Mouse (Mus musculus) limb, embryonic 14.5 days (tissue): ENCODE measurements around the gene Nppc. TPM values are rescaled to one million over a fixed set of nuclear protein-coding genes. Genes with fewer than 3 reads are reported as not detected.

Experiments
- ATAC-seq: fragments of 200-750 bp; cut with Nextera tagmentation; 2 replicates; pipeline ENCODE4 v1.8.0; 2017; ENCODE audit warnings: low read depth, moderate number of reproducible peaks, moderate TSS enrichment; ENCODE audit not compliant: low FRiP score
- DNase-seq: peaks from one replicate; pipeline ENCODE4 v3.0.0-alpha.2; 2015; ENCODE audit warnings: low spot score
- H3K27ac ChIP-seq: fragments of 300-500 bp; sonication (generic); replicated peaks from 2 replicates; pipeline ENCODE4 v1.5.1; 2014; ENCODE audit warnings: low read depth, mild to moderate bottlenecking, low read length, moderate library complexity, mixed read lengths
- H3K27me3 ChIP-seq: fragments of 300-500 bp; sonication (generic); 2 replicates; pipeline ENCODE4 v1.6.1; 2014; ENCODE audit warnings: low read length, mixed read lengths; ENCODE audit not compliant: control insufficient read depth, insufficient read depth
- H3K36me3 ChIP-seq: fragments of 300-500 bp; sonication (generic); 2 replicates; pipeline ENCODE4 v1.6.1; 2014; ENCODE audit warnings: mild to moderate bottlenecking, low read length, moderate library complexity, mixed read lengths; ENCODE audit not compliant: control insufficient read depth, insufficient read depth
- H3K4me1 ChIP-seq: fragments of 300-500 bp; sonication (generic); 2 replicates; pipeline ENCODE4 v1.6.1; 2014; ENCODE audit warnings: antibody characterized with exemption, low read length, mixed read lengths; ENCODE audit not compliant: control insufficient read depth, insufficient read depth
- H3K4me2 ChIP-seq: fragments of 300-500 bp; sonication (generic); replicated peaks from 2 replicates; pipeline ENCODE4 v1.6.1; 2014; ENCODE audit warnings: low read depth, mild to moderate bottlenecking, low read length, moderate library complexity; ENCODE audit not compliant: severe bottlenecking
- H3K4me3 ChIP-seq: fragments of 300-500 bp; sonication (generic); replicated peaks from 2 replicates; pipeline ENCODE4 v1.5.1; 2014; ENCODE audit warnings: low read length
- H3K9ac ChIP-seq: fragments of 300-500 bp; sonication (generic); 2 replicates; pipeline ENCODE4 v1.6.1; 2014; ENCODE audit warnings: mild to moderate bottlenecking, low read depth, low read length, moderate library complexity; ENCODE audit not compliant: severe bottlenecking
- H3K9me3 ChIP-seq: fragments of 300-500 bp; sonication (generic); 2 replicates; pipeline ENCODE4 v1.6.1; 2016; ENCODE audit warnings: low read length; ENCODE audit not compliant: control insufficient read depth
- POLR2A ChIP-seq: fragments of 200-500 bp; IDR thresholded peaks from 2 replicates; pipeline ENCODE4 v1.8.0; 2012; ENCODE audit warnings: inconsistent platforms, mild to moderate bottlenecking, moderate library complexity, borderline replicate concordance; ENCODE audit not compliant: insufficient read depth, insufficient read length; ENCODE audit errors: extremely low read depth
- WGBS: fragments of 180-500 bp; shearing (Covaris S2); extraction: QIAGEN DNeasy Blood & Tissue Kit; methylation state at CpG from one replicate; pipeline ENCODE4 v1.1.7; 2014; 5-methylcytosine and 5-hydroxymethylcytosine counted together
- microRNA-seq: library from miRNA; unstranded; fragments of <30 nt; microRNA quantifications from one replicate; pipeline ENCODE4, GENCODE M21; 2016
- polyA plus RNA-seq, 2 experiments: library from polyadenylated mRNA; depleted of rRNA in 1 of 2; stranded (reverse) in 1 of 2; unstranded in 1 of 2; fragments of >200 nt; fragmentation: Nextera tagmentation in 1 of 2; extraction: Ambion mirVana in 1 of 2; gene quantifications; 2 replicates each; pipeline versions ENCODE4 v1.2.1 to v1.2.3; 2012 to 2014

The Nppc gene
- polyA plus RNA-seq, 2 experiments, result 6.1 to 6.4 TPM

DNA sequence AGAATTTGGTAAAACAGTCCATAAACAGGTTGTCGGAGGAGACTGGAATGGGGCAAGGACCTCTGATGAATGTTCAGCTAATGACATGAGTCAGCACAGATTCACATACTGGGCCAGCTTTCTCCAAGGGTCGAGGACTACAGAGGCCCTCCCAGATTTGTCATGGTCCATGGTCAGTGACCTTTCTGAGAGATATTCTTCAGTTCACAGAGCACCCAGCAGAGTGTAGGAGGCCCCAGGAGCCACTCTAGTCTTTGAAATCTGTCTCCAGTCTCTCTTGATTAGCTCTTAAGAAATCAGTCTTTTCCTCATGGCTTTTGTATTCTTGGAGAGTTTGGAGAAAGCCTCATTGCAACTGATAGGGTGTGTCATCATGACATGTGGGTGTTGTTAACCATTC is 48.1 kb downstream of the Nppc start:
- TF ChIP-seq POLR2A, result no peak
- no peak for ATAC-seq
- 72% methylated on average over 2 of the region's 2 CpGs for WGBS
- no peaks in the 10 kb centered on the region for H3K27me3 ChIP-seq
- no peaks in the 10 kb centered on the region for H3K36me3 ChIP-seq
- no peak for DNase-seq
- H3K4me2 ChIP-seq, result no peak overlapping the region
- no peak overlapping the region for H3K4me3 ChIP-seq
- H3K4me1 ChIP-seq, result peaks cover 9% of the 10 kb centered on the region
- H3K9ac ChIP-seq, result no peak overlapping the region
- no peak overlapping the region for H3K27ac ChIP-seq
- no peaks in the 10 kb centered on the region for H3K9me3 ChIP-seq

DNA sequence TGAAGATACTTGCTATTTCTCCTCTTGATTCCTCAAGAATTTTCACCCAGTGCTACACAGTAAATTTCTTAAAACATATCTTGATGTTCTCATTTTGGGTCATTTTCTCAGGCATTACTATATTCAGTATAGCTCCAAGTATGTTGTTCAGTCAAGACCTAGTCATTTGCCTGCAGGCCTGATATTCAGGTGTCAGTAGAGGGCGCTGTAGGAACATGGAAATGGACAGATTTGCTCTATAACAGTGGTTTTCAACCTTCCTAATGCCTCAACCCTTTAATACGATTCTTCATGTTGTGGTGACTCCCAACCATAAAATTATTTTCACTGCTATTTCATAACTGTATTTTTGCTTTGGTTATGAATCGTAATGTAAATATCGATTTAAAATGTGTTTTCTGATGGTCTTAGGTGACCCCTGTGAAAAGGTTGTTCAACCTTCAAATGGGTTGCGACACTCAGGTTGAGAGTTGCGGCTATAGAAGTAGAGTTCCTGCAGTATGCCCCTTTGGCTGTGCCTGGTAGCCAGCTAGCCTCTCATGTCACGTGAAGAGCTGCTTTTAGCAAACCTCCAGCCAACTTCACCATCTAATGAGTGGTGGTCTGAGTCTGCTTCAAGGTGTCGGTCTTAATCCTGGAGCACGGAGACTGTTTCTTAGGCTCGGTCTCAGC is 51.8 kb downstream of the Nppc start:
- Histone ChIP-seq H3K36me3 (no peaks in the 10 kb centered on the region), H3K9ac (no peak overlapping the region), H3K4me1 (peaks cover 9% of the 10 kb centered on the region), H3K27me3 (no peaks in the 10 kb centered on the region), H3K4me2 (no peak overlapping the region), H3K9me3 (no peaks in the 10 kb centered on the region), H3K27ac (no peak overlapping the region), H3K4me3 (no peak overlapping the region)
- no peak for TF ChIP-seq POLR2A
- 63% methylated on average over 10 of the region's 10 CpGs for whole genome bisulfite sequencing
- DNase-seq (peak; percentile 84), ATAC-seq (peak; percentile 74)

Small RNA genes within 50 kb of the gene (microRNA-seq; reads per million reads assigned to microRNA genes)
- gene Gm22955, result not detected

Other genes starting within 250 kb of the Nppc start
- 0.09 TPM in 1 of 2 replicates, not detected in the other for gene Nmur1, start 244.3 kb downstream of the Nppc start, polyA plus RNA-seq (2012; rRNA removed)
- gene Nmur1, start 244.3 kb downstream of the Nppc start, polyA plus RNA-seq (2014; fragmentation: Nextera tagmentation; extraction: Ambion mirVana), result 0.17 TPM in 1 of 2 replicates, not detected in the other
- gene Tex44, start 244.2 kb downstream of the Nppc start, polyA plus RNA-seq (2012; rRNA removed), result not detected in 2 replicates
- not detected in 2 replicates for gene Tex44, start 244.2 kb downstream of the Nppc start, polyA plus RNA-seq (2014; fragmentation: Nextera tagmentation; extraction: Ambion mirVana)
- gene Ptma, start 143.8 kb downstream of the Nppc start, polyA plus RNA-seq (2012; rRNA removed), result 1,648 and 3,055 TPM in 2 replicates
- 2,429 and 2,674 TPM in 2 replicates for gene Ptma, start 143.8 kb downstream of the Nppc start, polyA plus RNA-seq (2014; fragmentation: Nextera tagmentation; extraction: Ambion mirVana)
- gene Pde6d, start 87.9 kb downstream of the Nppc start, polyA plus RNA-seq (2012; rRNA removed), result 61.1 and 63.2 TPM in 2 replicates
- 63.0 and 69.7 TPM in 2 replicates for gene Pde6d, start 87.9 kb downstream of the Nppc start, polyA plus RNA-seq (2014; fragmentation: Nextera tagmentation; extraction: Ambion mirVana)
- 62.1 and 68.9 TPM in 2 replicates for gene Cops7b, start 87.7 kb downstream of the Nppc start, polyA plus RNA-seq (2012; rRNA removed)
- 35.6 and 42.6 TPM in 2 replicates for gene Cops7b, start 87.7 kb downstream of the Nppc start, polyA plus RNA-seq (2014; fragmentation: Nextera tagmentation; extraction: Ambion mirVana)
- 22.2 and 23.8 TPM in 2 replicates for gene Dis3l2, start 33.2 kb upstream of the Nppc start, polyA plus RNA-seq (2012; rRNA removed)
- 24.4 and 26.9 TPM in 2 replicates for gene Dis3l2, start 33.2 kb upstream of the Nppc start, polyA plus RNA-seq (2014; fragmentation: Nextera tagmentation; extraction: Ambion mirVana)